Mouse (Mus musculus): ENCODE results near the gene Elf2. TPM values are rescaled to one million over a fixed set of nuclear protein-coding genes. Genes with fewer than 3 reads are reported as not detected.

The Elf2 gene
- polyA plus RNA-seq, 1 experiment from 2014 or later, result 38.6 TPM

DNA sequence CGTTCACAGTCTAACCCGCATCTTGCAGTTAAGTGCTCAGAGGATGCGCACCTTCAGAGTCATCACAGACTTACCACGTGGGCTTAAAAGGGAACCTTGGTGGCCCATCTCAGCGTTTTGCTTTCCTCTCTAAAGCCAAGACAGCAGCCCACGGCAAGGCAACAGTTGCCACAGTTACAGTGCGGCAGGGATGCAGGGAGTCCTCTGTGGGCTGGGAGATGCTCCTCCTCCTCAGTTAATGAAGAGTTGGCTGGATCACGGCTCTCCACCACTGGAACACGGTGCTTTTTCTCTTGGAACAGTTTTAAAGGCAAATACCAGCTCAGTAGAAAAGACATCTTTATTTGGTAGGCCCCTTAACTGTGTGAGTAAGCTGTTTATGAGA, 111.7 kb downstream of the Elf2 start:
- H3K27me3 ChIP-seq (replicated peaks; ENCODE audit: control insufficient read depth, insufficient read depth, low read length), result no peaks in the 10 kb centered on the region
- no peak overlapping the region for H3K27ac ChIP-seq (ENCODE audit: low read depth, low read length)
- 86% methylated on average over 9 of the region's 9 CpGs for WGBS
- TF ChIP-seq CTCF (IDR thresholded peaks at IDR 0.05; ENCODE audit: low read depth), result no peak
- H3K4me2 ChIP-seq (replicated peaks; ENCODE audit: low read depth), result no peak overlapping the region
- H3K4me3 ChIP-seq (ENCODE audit: low read depth, low read length), result no peak overlapping the region
- no peaks in the 10 kb centered on the region; the same call in 1 of the 2 replicates for H3K4me1 ChIP-seq (replicated peaks; ENCODE audit: control insufficient read depth, insufficient read depth, low read length)
- ATAC-seq, result no peak
- no peaks in the 10 kb centered on the region for H3K9me3 ChIP-seq (ENCODE audit: control insufficient read depth)
- no peak overlapping the region for H3K9ac ChIP-seq (ENCODE audit: low read depth, low read length)
- H3K36me3 ChIP-seq (ENCODE audit: control insufficient read depth, insufficient read depth), result no peaks in the 10 kb centered on the region

DNA sequence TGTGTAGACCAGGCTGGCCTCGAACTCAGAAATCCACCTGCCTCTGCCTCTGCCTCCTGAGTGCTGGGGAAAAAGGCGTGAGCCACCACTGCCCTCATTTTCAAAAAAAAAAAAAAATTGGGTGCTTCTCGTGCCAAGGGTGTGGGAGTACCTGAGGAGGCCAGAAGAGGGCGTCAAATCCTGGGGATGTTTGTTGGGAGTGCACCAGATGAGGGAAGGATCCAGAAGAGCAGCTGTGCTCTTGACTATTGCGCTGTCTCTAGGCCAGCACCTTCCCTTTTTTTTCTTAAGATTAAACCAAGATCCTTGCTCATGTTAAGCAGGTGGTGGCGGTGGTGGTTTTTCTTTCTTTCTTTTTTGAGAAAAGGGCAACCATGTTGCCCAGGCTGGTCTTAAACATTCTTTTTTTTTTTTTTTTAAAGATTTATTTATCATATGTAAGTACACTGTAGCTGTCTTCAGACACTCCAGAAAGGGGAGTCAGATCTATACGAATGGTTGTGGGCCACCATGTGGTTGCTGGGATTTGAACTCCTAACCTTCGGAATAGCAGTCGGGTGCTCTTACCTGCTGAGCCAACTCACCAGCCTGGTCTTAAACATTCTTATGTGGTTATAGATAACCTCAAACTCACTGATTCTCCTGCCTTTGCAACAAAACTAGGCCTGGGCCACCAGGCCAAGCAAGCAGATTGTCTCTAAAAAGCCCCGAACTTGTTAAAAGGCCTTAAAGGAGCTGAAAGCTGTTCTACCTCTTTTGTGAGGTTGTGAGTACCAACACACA, 112.2 kb downstream of the Elf2 start:
- WGBS, result 77% methylated on average over 10 of the region's 10 CpGs
- no peaks in the 10 kb centered on the region for H3K36me3 ChIP-seq (ENCODE audit: control insufficient read depth, insufficient read depth)
- no peak overlapping the region for H3K4me2 ChIP-seq (replicated peaks; ENCODE audit: low read depth)
- peak; percentile 69 for TF ChIP-seq CTCF (IDR thresholded peaks at IDR 0.05; ENCODE audit: low read depth)
- H3K9ac ChIP-seq (ENCODE audit: low read depth, low read length), result no peak overlapping the region
- no peaks in the 10 kb centered on the region for H3K27me3 ChIP-seq (replicated peaks; ENCODE audit: control insufficient read depth, insufficient read depth, low read length)
- H3K27ac ChIP-seq (ENCODE audit: low read depth, low read length), result no peak overlapping the region
- no peak for ATAC-seq
- H3K9me3 ChIP-seq (ENCODE audit: control insufficient read depth), result no peaks in the 10 kb centered on the region
- H3K4me3 ChIP-seq (ENCODE audit: low read depth, low read length), result no peak overlapping the region
- H3K4me1 ChIP-seq (replicated peaks; ENCODE audit: control insufficient read depth, insufficient read depth, low read length), result no peaks in the 10 kb centered on the region; the same call in 1 of the 2 replicates

DNA sequence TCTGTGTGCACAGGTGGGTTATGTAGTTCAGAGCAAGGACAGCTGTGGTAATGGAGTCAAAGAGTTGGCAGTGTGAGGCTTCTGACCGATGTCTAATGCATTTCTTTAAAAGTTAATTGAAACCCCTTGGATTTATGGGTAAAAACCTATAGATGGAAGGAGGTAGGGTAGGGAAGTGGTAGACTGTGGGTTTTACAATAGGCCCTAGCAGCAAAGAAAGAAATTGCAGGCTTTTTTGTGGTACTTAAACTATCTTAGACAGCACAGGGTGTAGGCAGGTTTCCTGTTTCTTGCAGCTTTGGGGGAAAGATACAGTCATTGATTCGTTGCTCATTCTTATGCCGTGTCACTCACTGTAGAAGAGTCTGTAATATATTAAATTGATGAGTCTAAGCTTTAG, 113.9 kb downstream of the Elf2 start:
- Histone ChIP-seq H3K4me2 (replicated peaks; ENCODE audit: low read depth) (peak overlapping the region; percentile 95; the same call in 1 of the 2 replicates), H3K27me3 (replicated peaks; ENCODE audit: control insufficient read depth, insufficient read depth, low read length) (no peaks in the 10 kb centered on the region), H3K4me1 (replicated peaks; ENCODE audit: control insufficient read depth, insufficient read depth, low read length) (no peaks in the 10 kb centered on the region; the same call in 1 of the 2 replicates), H3K9me3 (ENCODE audit: control insufficient read depth) (no peaks in the 10 kb centered on the region), H3K9ac (ENCODE audit: low read depth, low read length) (no peak overlapping the region), H3K27ac (ENCODE audit: low read depth, low read length) (no peak overlapping the region), H3K36me3 (ENCODE audit: control insufficient read depth, insufficient read depth) (no peaks in the 10 kb centered on the region), H3K4me3 (ENCODE audit: low read depth, low read length) (peak overlapping the region; percentile 87; the same call in 1 of the 2 replicates)
- no peak for TF ChIP-seq CTCF (IDR thresholded peaks at IDR 0.05; ENCODE audit: low read depth)
- 73% methylated on average over 3 of the region's 3 CpGs for WGBS
- ATAC-seq, result no peak

DNA sequence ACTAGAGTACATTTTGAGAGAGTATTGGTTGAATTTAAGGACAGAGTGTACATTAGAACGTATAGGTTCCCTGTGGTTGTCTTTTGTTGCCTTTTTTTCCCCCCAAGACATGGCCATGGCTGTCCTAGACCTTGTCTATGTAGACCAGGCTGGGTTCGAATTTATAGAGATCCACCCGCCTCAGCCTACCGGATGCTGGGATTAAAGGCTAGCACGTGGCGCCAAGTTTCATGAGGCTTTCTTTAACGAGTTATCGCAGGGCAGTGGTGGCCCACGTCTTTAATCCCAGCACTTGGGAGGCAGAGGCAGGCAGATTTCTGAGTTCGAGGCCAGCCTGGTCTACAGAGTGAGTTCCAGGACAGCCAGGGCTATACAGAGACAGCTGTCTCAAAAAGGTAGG, 114.5 kb downstream of the Elf2 start:
- Histone ChIP-seq H3K27ac (ENCODE audit: low read depth, low read length) (no peak overlapping the region), H3K36me3 (ENCODE audit: control insufficient read depth, insufficient read depth) (no peaks in the 10 kb centered on the region), H3K4me3 (ENCODE audit: low read depth, low read length) (peak overlapping the region; percentile 87), H3K9me3 (ENCODE audit: control insufficient read depth) (no peaks in the 10 kb centered on the region), H3K4me1 (replicated peaks; ENCODE audit: control insufficient read depth, insufficient read depth, low read length) (no peaks in the 10 kb centered on the region; the same call in 1 of the 2 replicates), H3K27me3 (replicated peaks; ENCODE audit: control insufficient read depth, insufficient read depth, low read length) (no peaks in the 10 kb centered on the region), H3K9ac (ENCODE audit: low read depth, low read length) (no peak overlapping the region), H3K4me2 (replicated peaks; ENCODE audit: low read depth) (peak overlapping the region; percentile 95)
- no peak for TF ChIP-seq CTCF (IDR thresholded peaks at IDR 0.05; ENCODE audit: low read depth)
- no peak for ATAC-seq
- WGBS, result 95% methylated on average over 10 of the region's 10 CpGs

DNA sequence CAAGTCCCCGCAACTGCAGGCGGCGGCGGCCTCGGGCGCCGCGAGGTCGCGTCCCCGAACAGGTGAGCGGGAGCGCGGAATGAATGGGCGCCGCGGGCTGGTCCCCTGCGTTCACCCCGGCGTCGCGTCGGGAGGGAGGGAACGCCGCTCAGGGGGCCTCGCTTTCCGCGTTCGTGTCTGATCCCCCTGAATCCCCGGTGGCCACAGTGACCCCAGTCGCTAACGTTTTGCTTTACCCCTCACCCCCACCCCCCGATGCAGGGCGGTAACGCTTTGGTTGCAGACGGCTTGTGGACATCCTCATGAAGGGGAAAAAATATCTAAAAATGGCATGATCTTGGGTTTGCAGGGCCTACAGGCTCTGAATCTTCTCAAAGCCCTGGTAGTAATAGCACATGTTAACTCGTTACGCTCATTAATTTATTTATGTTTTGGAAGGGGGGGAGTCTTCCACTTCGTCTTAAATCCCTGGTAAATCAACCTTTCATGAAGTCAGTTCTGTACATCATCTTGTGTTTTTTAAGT, 115.2 kb downstream of the Elf2 start:
- Histone ChIP-seq H3K36me3 (ENCODE audit: control insufficient read depth, insufficient read depth) (no peaks in the 10 kb centered on the region), H3K27ac (ENCODE audit: low read depth, low read length) (peak overlapping the region; percentile 98), H3K27me3 (replicated peaks; ENCODE audit: control insufficient read depth, insufficient read depth, low read length) (no peaks in the 10 kb centered on the region), H3K9me3 (ENCODE audit: control insufficient read depth) (no peaks in the 10 kb centered on the region), H3K4me1 (replicated peaks; ENCODE audit: control insufficient read depth, insufficient read depth, low read length) (no peaks in the 10 kb centered on the region; the same call in 1 of the 2 replicates), H3K9ac (ENCODE audit: low read depth, low read length) (peak overlapping the region; percentile 89), H3K4me3 (ENCODE audit: low read depth, low read length) (peak overlapping the region; percentile 87), H3K4me2 (replicated peaks; ENCODE audit: low read depth) (peak overlapping the region; percentile 95)
- ATAC-seq, result no peak; the same call in 1 of the 2 replicates
- WGBS, result 2% methylated on average over 36 of the region's 39 CpGs
- no peak for TF ChIP-seq CTCF (IDR thresholded peaks at IDR 0.05; ENCODE audit: low read depth)

DNA sequence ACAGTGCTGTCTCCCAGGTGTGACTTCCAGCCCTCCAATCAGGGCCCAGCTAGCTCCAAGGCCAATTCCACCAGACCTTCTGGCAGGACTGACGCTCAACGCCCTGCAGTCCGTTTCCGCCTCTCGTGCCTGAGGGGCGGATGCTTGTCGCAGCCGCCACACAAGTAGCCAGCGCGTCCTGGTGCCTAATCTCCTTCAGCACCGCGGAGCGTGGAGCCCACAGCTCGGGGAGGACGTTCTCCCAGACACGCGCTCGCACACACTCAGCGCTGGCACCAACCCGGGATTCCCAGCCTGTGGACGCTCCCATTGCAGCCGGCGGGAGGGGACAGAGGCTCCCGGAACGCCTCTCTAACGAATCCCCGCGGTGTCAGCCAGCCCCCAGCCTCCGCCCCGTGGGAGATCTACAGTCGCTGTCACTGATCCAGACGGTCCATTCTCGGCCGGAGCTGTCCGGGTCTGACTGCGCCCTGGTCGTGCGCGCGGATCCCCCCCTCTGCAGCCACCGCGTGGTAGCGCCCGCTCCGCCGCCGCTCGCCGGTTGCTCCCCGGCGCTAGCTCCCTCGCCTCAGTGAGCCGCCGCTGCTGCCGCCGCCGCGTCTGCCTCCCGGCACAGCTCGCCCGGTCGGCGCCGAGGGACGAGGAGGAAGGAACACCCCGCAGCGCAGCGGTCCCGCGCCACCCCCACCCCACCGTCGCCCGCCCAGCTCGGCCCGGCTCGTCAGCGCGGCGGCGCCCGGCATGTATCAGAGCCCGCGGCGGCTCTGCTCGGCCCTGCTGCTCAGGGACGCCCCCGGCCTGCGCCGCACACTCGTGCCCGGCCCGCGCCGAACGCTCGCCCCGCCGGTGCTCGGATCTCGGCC, 115.9 kb downstream of the Elf2 start, which contains the start of gene Noct:
Gene Noct (plus strand): TSS at position 85 of the 863 bp plus-strand sequence.
- under 1% methylated on average over 92 of the region's 100 CpGs for WGBS
- no peaks in the 10 kb centered on the region for H3K27me3 ChIP-seq (replicated peaks; ENCODE audit: control insufficient read depth, insufficient read depth, low read length)

More for the DNA sequence above, 115.9 kb downstream of the Elf2 start, which contains the start of gene Noct:
- H3K4me1 ChIP-seq (replicated peaks; ENCODE audit: control insufficient read depth, insufficient read depth, low read length), result no peaks in the 10 kb centered on the region; the same call in 1 of the 2 replicates
- H3K27ac ChIP-seq (ENCODE audit: low read depth, low read length), result peak within 1 kb of the TSS; percentile 98
- H3K36me3 ChIP-seq (ENCODE audit: control insufficient read depth, insufficient read depth), result no peaks in the 10 kb centered on the region
- peak within 1 kb of the TSS; percentile 87 for H3K4me3 ChIP-seq (ENCODE audit: low read depth, low read length)
- H3K9ac ChIP-seq (ENCODE audit: low read depth, low read length), result peak within 1 kb of the TSS; percentile 89
- peak within 1 kb of the TSS; percentile 95 for H3K4me2 ChIP-seq (replicated peaks; ENCODE audit: low read depth)
- ATAC-seq, result peak; percentile 80
- TF ChIP-seq CTCF (IDR thresholded peaks at IDR 0.05; ENCODE audit: low read depth), result no peak
- no peaks in the 10 kb centered on the region for H3K9me3 ChIP-seq (ENCODE audit: control insufficient read depth)
